Mouse (Mus musculus) bone marrow macrophage, adult 2 months (primary cell): ENCODE results near the gene Fuz. TPM values are rescaled to one million over a fixed set of nuclear protein-coding genes. Genes with fewer than 3 reads are reported as not detected.

Source experiments
- H3K27ac ChIP-seq: 2 replicates; pipeline ENCODE4 v1.5.1; 2012; ENCODE audit warnings: low read depth, low read length; ENCODE audit not compliant: insufficient read depth
- H3K4me1 ChIP-seq: 2 replicates; pipeline ENCODE4 v1.6.1; 2012; ENCODE audit warnings: low read length; ENCODE audit not compliant: control insufficient read depth, insufficient read depth
- H3K4me3 ChIP-seq: 2 replicates; pipeline ENCODE4 v1.5.1; 2012; ENCODE audit warnings: mild to moderate bottlenecking, low read length, moderate library complexity; ENCODE audit not compliant: insufficient read depth
- CTCF ChIP-seq: IDR thresholded peaks from 2 replicates; pipeline ENCODE4 v1.5.1; 2012; ENCODE audit warnings: low read depth, mild to moderate bottlenecking, low read length, moderate library complexity
- POLR2A ChIP-seq: IDR thresholded peaks from 2 replicates; pipeline ENCODE4 v1.6.1; 2012; ENCODE audit warnings: mild to moderate bottlenecking, low read depth, low read length, borderline replicate concordance
- polyA plus RNA-seq: library from polyadenylated mRNA; stranded (reverse); fragments of >200 nt; gene quantifications from 2 replicates; pipeline ENCODE4 v1.2.4, GENCODE M21; 2012; ENCODE audit not compliant: missing spikeins, insufficient read depth, insufficient read length

The Fuz gene
- polyA plus RNA-seq, 1 experiment = 14.1 TPM

DNA sequence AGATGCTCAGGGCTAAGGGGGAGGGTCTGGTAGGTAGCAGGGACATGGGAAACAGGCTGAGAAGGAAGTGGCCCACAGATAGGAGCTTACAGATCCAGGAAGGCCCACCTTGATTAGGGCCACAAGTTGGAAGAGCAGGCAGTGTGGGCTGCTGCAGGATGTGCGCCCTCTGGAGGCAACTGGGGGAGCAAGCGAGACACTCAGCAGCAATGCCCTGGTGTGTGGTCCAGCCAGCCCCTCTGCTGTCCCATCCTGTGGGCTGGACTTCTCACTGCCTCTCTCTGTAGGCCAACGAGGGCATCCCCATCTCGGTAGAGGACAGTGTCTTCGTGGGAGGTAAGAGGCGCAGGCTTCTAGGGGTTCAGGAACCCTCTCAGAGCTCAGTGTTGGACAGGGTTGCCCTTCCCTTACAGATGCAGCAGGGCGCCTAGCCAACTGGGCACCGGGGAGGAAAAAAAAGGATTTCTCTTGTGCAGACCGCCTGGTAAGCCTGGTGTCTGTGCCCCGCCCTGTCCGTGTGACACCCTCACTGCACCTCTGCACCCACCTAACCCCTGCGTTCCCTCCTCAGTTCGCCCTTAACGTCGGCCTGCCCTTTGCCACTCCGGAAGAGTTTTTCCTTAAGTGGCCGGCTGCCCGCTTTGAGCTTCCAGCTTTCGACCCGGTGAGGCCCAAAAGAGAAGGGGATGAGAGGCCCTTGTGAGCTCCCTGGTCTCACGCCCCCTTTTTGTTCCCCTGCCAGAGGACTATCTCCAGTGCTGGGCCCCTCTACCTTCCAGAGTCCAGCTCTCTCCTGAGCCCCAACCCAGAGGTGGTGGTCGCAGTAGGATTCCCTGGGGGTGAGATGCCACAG lies 35.1 kb upstream of the Fuz start:
- peaks cover 19% of the 10 kb centered on the region for H3K4me1 ChIP-seq
- TF ChIP-seq POLR2A (no peak), CTCF (peak; percentile 70)
- H3K4me3 ChIP-seq = no peak overlapping the region
- no peak overlapping the region for H3K27ac ChIP-seq

DNA sequence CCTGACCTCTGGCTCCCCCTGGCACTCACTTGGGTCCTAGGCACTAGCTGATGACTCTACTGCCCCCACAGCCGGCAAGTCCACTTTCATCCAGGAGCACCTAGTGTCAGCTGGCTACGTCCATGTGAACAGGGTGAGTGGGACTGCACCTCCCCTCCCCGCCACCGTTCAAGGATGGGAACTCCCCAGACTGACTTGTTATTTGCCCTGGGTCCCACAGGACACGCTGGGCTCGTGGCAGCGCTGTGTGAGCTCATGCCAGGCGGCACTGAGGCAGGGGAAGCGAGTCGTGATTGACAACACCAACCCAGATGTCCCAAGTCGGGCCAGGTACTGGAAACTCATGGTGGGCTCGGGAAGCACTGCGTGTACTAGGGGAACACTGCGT lies 34.5 kb upstream of the Fuz start:
- TF ChIP-seq CTCF = no peak
- TF ChIP-seq POLR2A = no peak
- H3K4me1 ChIP-seq = peaks cover 22% of the 10 kb centered on the region
- no peak overlapping the region for H3K27ac ChIP-seq
- H3K4me3 ChIP-seq = no peak overlapping the region

DNA sequence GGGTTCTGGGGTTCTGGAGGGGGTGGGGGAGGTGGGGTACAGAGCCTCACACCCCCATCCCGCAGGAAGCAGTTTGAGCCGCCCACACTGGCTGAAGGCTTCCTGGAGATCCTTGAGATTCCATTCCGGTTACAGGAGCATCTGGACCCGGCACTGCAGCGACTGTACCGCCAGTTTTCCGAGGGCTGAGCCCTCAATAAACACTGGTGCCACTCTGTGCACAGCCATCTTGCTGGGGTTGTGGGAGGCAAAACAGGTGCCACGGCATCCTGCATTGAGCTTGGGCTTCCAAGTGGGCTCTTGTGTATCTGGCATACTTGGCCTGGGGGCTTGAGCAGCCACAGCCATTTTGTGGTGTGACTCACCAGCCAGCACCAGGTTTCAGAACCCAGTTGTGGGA lies 33.4 kb upstream of the Fuz start:
- TF ChIP-seq CTCF = no peak
- no peak for TF ChIP-seq POLR2A
- Histone ChIP-seq H3K27ac (no peak overlapping the region), H3K4me3 (no peak overlapping the region), H3K4me1 (peaks cover 31% of the 10 kb centered on the region)

DNA sequence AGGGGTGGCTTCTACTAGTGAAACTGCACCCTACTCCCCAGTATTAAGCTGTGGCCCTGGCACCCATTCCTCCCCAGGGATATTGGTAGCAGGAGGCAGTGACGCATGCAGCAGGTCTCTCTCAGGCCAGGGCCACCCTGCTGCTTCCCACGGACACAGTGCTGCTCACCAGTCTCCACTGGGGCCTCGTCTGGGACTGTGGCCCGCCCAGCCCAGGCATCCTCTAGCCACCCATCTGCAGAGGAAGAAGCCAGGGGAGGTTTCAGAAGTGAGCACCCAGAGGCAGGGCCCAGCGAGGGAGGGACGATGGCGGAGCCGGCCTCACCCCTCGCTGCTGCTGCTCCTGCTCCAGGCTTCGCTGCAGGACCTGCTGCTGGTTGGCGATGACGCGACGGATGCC lies 32.7 kb upstream of the Fuz start:
- no peak overlapping the region for H3K27ac ChIP-seq
- H3K4me1 ChIP-seq = peaks cover 33% of the 10 kb centered on the region
- no peak overlapping the region for H3K4me3 ChIP-seq
- TF ChIP-seq CTCF = no peak
- no peak for TF ChIP-seq POLR2A

DNA sequence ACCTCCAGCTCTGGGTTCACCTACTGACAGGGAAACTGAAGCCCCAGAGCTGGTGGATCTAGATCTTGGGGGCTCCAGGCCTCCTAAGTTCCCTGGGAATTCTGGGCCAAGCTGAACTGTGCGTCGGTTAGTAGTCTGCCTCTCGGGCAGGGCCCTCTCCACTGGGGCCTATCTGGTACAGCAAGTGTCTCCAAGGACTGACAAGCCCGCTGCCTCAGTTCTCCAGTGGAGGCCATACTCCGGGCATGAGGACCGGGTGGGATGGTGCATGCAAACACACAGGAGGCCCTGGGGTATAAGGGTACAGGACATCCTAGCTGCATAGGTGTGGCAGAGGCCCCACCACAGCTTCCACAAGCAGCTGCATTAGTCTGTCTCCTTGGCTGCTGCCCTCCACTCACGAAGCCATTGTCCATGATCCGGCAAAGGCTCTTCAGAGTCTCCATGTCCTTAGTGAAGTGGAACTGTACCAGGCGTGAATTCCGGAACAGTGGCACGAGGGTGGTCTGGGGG lies 31.8 kb upstream of the Fuz start:
- Histone ChIP-seq H3K4me1 (peaks cover 30% of the 10 kb centered on the region), H3K4me3 (no peak overlapping the region), H3K27ac (no peak overlapping the region)
- TF ChIP-seq POLR2A (no peak), CTCF (no peak)

DNA sequence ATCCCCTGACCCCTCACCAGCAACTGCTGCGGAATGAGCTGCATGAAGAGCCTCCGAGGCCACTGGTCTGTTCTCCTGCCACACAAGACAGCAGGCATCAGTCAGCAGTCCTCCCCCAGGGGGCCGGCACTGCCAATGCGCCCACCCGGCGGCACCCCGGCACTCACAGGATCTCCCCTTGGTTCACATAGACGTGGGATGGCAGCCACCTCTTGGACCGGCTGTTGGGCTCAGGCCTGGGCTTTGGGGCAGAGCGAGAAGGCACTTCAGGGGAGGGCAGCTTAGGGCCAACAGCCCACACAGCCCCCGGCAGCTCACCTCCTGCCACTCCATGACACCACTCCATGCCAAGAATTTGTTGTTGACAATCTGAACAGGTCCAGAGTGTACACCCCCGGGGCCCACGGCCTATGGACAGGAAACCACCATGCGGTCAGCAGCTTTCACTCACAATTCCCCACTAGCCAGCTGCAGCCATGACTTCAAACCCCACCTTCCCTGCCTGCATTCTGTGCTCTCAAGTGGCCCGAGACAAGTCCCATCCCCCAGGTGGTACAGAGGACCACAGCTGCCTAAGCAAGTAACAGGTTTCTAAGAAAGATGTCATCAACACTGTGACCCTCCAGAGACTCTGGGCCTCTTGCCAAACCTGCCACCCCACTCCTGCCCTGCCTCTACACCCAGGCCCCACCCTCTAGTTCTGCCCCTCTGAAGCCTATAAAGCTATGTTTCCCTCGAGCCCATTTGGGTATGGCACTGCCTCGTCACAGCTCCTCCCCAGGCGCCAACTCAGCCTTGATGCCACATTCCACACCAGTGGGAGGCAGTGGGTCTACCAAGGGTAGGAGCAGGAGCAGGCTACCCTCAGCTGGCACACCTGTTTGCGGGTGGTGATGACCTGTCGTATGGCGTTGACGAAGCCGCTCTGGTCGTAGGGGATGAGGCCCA lies 31.0 kb upstream of the Fuz start:
- TF ChIP-seq POLR2A = no peak
- no peak for TF ChIP-seq CTCF
- no peak overlapping the region for H3K4me3 ChIP-seq
- H3K27ac ChIP-seq = no peak overlapping the region
- peaks cover 30% of the 10 kb centered on the region for H3K4me1 ChIP-seq

DNA sequence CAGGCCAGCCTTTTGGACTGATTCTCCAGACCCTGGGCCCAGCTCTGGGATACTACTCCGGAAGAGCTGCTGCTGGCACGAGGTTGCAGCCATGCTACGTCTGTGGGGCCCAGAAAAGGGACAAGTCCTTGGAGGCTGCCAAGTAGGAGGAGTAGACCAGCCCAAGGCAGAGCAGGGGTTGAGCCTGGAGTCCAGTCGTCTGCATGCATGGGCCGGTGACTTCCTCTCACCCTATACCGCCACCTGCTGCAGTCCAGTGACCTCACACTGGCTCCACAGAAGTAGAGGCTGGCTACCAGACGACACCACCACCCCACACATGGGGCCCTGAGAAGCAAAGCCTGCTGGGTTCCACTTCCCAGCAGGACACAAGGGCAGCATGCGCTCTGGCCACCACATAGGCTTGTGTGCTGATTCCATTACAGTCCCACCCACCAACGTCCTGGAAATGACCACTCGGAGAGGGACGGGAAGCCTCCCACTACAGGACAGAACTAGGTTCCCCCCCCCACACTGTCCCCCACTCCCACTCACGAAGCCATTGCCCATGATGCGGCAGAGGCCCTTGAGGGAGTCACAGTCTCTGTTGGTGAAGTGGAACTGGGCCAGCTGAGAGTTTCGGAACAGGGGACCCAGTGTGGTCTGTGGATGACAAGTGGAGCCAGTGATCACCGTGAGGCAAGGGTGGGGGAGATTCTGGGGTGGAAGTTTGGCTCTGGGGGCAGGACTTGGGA lies 29.4 kb upstream of the Fuz start:
- peak overlapping the region; percentile 29 for H3K4me3 ChIP-seq
- peak; percentile 14; the same call in 1 of the 2 replicates for TF ChIP-seq CTCF
- TF ChIP-seq POLR2A = no peak
- peak overlapping the region; percentile 85 for H3K27ac ChIP-seq
- peaks cover 32% of the 10 kb centered on the region for H3K4me1 ChIP-seq

DNA sequence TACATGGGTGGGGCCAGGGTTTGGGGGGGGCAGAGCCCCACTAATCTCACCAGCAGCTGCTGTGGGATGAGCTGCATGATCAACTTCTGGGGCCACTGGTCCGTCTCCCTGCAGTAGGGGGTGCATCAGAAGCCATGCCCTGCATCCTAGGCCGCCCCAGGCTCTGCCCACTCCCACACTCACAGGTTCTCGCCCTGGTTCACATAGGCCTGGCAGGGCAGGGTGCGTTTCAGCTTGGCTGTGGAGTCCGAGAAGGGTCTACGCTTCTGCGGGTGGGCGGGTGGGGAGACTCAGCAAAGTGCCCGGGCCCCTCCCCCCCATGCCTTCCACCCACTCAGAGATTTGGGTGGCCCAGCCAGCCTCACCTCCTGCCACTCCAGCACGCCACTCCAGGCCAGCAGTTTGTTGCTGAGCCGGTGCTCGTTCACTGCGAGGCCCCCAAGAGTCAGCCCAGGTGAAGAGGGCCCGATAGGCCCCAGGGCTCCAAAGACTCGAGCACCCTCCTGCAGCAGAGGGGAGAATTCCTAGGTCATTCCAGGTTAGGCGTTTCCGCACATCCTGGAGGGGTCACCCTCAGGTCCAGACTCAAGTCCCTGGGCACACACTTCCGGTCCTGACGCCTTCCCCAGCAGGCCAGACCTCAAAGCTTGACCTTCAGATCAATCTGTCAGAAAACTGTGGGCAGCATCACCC lies 28.7 kb upstream of the Fuz start:
- Histone ChIP-seq H3K27ac (peak overlapping the region; percentile 85; the same call in 1 of the 2 replicates), H3K4me3 (no peak overlapping the region), H3K4me1 (peaks cover 32% of the 10 kb centered on the region)

DNA sequence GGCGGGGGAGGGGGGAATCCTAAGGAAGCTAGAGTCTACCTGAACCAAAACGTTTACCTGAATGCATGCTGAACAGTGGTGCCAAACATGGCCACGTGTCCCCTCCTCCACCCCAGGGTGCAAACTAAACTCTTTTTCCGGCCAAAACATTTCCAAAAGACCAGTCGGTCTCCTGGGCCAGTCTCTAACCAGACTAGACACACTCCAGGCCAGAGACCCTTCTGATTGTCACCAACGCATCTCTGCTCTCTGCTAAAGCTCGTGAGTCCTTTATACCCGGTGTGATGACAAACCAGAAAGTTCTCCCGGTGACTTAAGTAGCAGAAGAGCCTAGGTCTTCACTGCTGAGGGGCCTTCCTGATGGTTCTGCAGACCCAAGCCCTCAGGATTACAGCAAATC lies 28.1 kb upstream of the Fuz start:
- no peak for TF ChIP-seq POLR2A
- no peak for TF ChIP-seq CTCF
- Histone ChIP-seq H3K27ac (no peak overlapping the region), H3K4me1 (peaks cover 32% of the 10 kb centered on the region), H3K4me3 (peak overlapping the region; percentile 81)

More for the DNA sequence above, 28.7 kb upstream of the Fuz start:
- no peak for TF ChIP-seq CTCF
- no peak for TF ChIP-seq POLR2A
